Mouse (Mus musculus) CH12.LX (cell line): ENCODE measurements around the gene Gli3. TPM values are rescaled to one million over a fixed set of nuclear protein-coding genes. Genes with fewer than 3 reads are reported as not detected.

Experiments used
- DNase-seq: peaks from one replicate; pipeline ENCODE4 v3.0.0-alpha.2; 2013; ENCODE audit errors: extremely low read depth
- H3K27ac ChIP-seq: 2 replicates; pipeline ENCODE4 v1.5.1; 2012; ENCODE audit warnings: low read depth, mild to moderate bottlenecking, control low read depth, moderate library complexity; ENCODE audit not compliant: insufficient read depth
- H3K27me3 ChIP-seq: replicated peaks from 2 replicates; pipeline ENCODE3; 2012; ENCODE audit warnings: inconsistent platforms
- H3K36me3 ChIP-seq, 2 experiments: replicated peaks in 1 of 2; 2 replicates each; pipeline versions ENCODE3 to v1.6.1; 2012; ENCODE audit warnings: inconsistent platforms in 1 of 2, low read length in 1 of 2, mild to moderate bottlenecking in 1 of 2, mixed read lengths in 1 of 2, moderate library complexity in 1 of 2; ENCODE audit not compliant: control insufficient read depth in 1 of 2, insufficient read depth in 1 of 2
- H3K4me1 ChIP-seq, 2 experiments: 2 replicates each; pipeline ENCODE4 v1.6.1; 2012; ENCODE audit warnings: inconsistent platforms in 1 of 2, moderate library complexity in 1 of 2; ENCODE audit not compliant: insufficient read depth in 2 of 2, control insufficient read depth in 1 of 2
- H3K4me2 ChIP-seq: 2 replicates; pipeline ENCODE4 v1.6.1; 2012; ENCODE audit warnings: low read depth, mild to moderate bottlenecking, control low read depth; ENCODE audit not compliant: poor library complexity, insufficient read depth, severe bottlenecking
- H3K4me3 ChIP-seq, 3 experiments: fragments of 150-350 bp in 1 of 3; sonication (generic) in 1 of 3; replicated peaks in 1 of 3; 2 replicates each; pipeline versions ENCODE3 to v1.5.1; 2011 to 2012; ENCODE audit warnings: low read depth in 2 of 3, low read length in 2 of 3, mild to moderate bottlenecking in 2 of 3, moderate library complexity in 2 of 3, control low read depth in 1 of 3, improper control_type of control experiment in 1 of 3, inconsistent platforms in 1 of 3, mixed read lengths in 1 of 3; ENCODE audit not compliant: poor library complexity in 1 of 3
- H3K79me2 ChIP-seq: replicated peaks from 2 replicates; pipeline ENCODE4 v1.6.1; 2012; ENCODE audit warnings: mild to moderate bottlenecking, moderate library complexity; ENCODE audit not compliant: control insufficient read depth, poor library complexity, insufficient read depth, severe bottlenecking; ENCODE audit errors: extremely low read depth
- H3K9ac ChIP-seq: 2 replicates; pipeline ENCODE4 v1.6.1; 2012; ENCODE audit warnings: low read depth, mild to moderate bottlenecking, control low read depth, moderate library complexity; ENCODE audit not compliant: insufficient read depth
- H3K9me3 ChIP-seq: replicated peaks from 2 replicates; pipeline ENCODE3; 2012; ENCODE audit warnings: low read length, inconsistent platforms, mixed read lengths
- CHD1 ChIP-seq: IDR thresholded peaks from 2 replicates; pipeline ENCODE4 v1.6.1; 2012; ENCODE audit warnings: low read depth, low read length, improper control_type of control experiment, inconsistent platforms
- CHD2 ChIP-seq: IDR thresholded peaks from 2 replicates; pipeline ENCODE4 v1.6.1; 2011; ENCODE audit warnings: low read length, improper control_type of control experiment
- ELF1 ChIP-seq: IDR thresholded peaks from 2 replicates; pipeline ENCODE4 v1.6.1; 2014; ENCODE audit warnings: low read depth, mild to moderate bottlenecking, inconsistent platforms, low read length, improper control_type of control experiment
- ETS1 ChIP-seq: conservative IDR thresholded peaks from 2 replicates; pipeline ENCODE4 v1.6.1; 2012; ENCODE audit warnings: low read depth, mild to moderate bottlenecking, inconsistent platforms, low read length, improper control_type of control experiment, moderate library complexity
- HCFC1 ChIP-seq: IDR thresholded peaks from 2 replicates; pipeline ENCODE4 v1.6.1; 2012; ENCODE audit warnings: low read depth, mild to moderate bottlenecking, inconsistent platforms, low read length, improper control_type of control experiment
- JUN ChIP-seq: IDR thresholded peaks from 2 replicates; pipeline ENCODE4 v1.6.1; 2011; ENCODE audit warnings: low read depth, mild to moderate bottlenecking, low read length, improper control_type of control experiment, moderate library complexity; ENCODE audit not compliant: insufficient read depth
- MAX ChIP-seq: IDR thresholded peaks from 2 replicates; pipeline ENCODE4 v1.6.1; 2011; ENCODE audit warnings: low read length, improper control_type of control experiment
- MEF2A ChIP-seq: IDR thresholded peaks from 2 replicates; pipeline ENCODE4 v1.6.1; 2014; ENCODE audit warnings: low read depth, mild to moderate bottlenecking, inconsistent platforms, low read length, improper control_type of control experiment, borderline replicate concordance
- MXI1 ChIP-seq: IDR thresholded peaks from 2 replicates; pipeline ENCODE4 v1.6.1; 2011; ENCODE audit warnings: mild to moderate bottlenecking, low read depth, low read length, improper control_type of control experiment
- MYC ChIP-seq: IDR thresholded peaks from 2 replicates; pipeline ENCODE4 v1.6.1; 2011; ENCODE audit warnings: low read depth, mild to moderate bottlenecking, improper control_type of control experiment, low read length
- NRF1 ChIP-seq: IDR thresholded peaks from 2 replicates; pipeline ENCODE4 v1.6.1; 2014; ENCODE audit warnings: low read depth, mild to moderate bottlenecking, inconsistent platforms, low read length, improper control_type of control experiment, moderate library complexity
- PAX5 ChIP-seq: IDR thresholded peaks from 2 replicates; pipeline ENCODE4 v1.6.1; 2012; ENCODE audit warnings: low read length, inconsistent platforms, mixed read lengths
- POLR2A ChIP-seq: IDR thresholded peaks from 2 replicates; pipeline ENCODE4 v1.6.1; 2011; ENCODE audit warnings: low read depth, mild to moderate bottlenecking, improper control_type of control experiment, low read length
- POLR2AphosphoS2 ChIP-seq: IDR thresholded peaks from 2 replicates; pipeline ENCODE4 v1.6.1; 2011; ENCODE audit warnings: low read depth, low read length, improper control_type of control experiment
- RAD21 ChIP-seq: IDR thresholded peaks from 2 replicates; pipeline ENCODE4 v1.6.1; 2011; ENCODE audit warnings: low read depth, mild to moderate bottlenecking, low read length, improper control_type of control experiment, moderate library complexity
- RCOR1 ChIP-seq: conservative IDR thresholded peaks from 2 replicates; pipeline ENCODE4 v1.6.1; 2012; ENCODE audit warnings: low read depth, mild to moderate bottlenecking, inconsistent platforms, low read length, improper control_type of control experiment
- SIN3A ChIP-seq: IDR thresholded peaks from 2 replicates; pipeline ENCODE4 v1.6.1; 2012; ENCODE audit warnings: low read length, improper control_type of control experiment, inconsistent platforms
- TBP ChIP-seq: conservative IDR thresholded peaks from 2 replicates; pipeline ENCODE4 v1.6.1; 2011; ENCODE audit warnings: low read depth, low read length, improper control_type of control experiment
- UBTF ChIP-seq: IDR thresholded peaks from 2 replicates; pipeline ENCODE4 v1.6.1; 2012; ENCODE audit warnings: low read depth, mild to moderate bottlenecking, inconsistent platforms, low read length, improper control_type of control experiment, moderate library complexity
- ZC3H11A ChIP-seq: IDR thresholded peaks from 2 replicates; pipeline ENCODE4 v1.6.1; 2012; ENCODE audit warnings: low read depth, mild to moderate bottlenecking, inconsistent platforms, low read length, improper control_type of control experiment
- ZKSCAN1 ChIP-seq: IDR thresholded peaks from 2 replicates; pipeline ENCODE4 v1.6.1; 2012; ENCODE audit warnings: low read depth, inconsistent platforms, low read length, improper control_type of control experiment, borderline replicate concordance
- ZMIZ1 ChIP-seq: IDR thresholded peaks from 2 replicates; pipeline ENCODE4 v1.6.1; 2012; ENCODE audit warnings: low read depth, mild to moderate bottlenecking, inconsistent platforms, low read length, improper control_type of control experiment
- ZNF384 ChIP-seq: IDR thresholded peaks from 2 replicates; pipeline ENCODE4 v1.6.1; 2012; ENCODE audit warnings: low read depth, low read length, improper control_type of control experiment, inconsistent platforms
- dilution Hi-C: fragments of 300-500 bp; cut with MboI; formaldehyde crosslinking; loops from 2 replicates; pipeline ENCODE4 v1.14.3; 2020; ENCODE audit warnings: low sequenced_read_pairs; ENCODE audit not compliant: extremely low pct_unique_long_range_greater_than_20kb, extremely low pct_ligation_motif_present
- in situ Hi-C: fragments of 300-500 bp; cut with MboI; formaldehyde crosslinking; loops from 3 replicates; pipeline ENCODE4 v1.14.3; 2019; ENCODE audit warnings: low sequenced_read_pairs, low pct_ligation_motif_present, low pct_unique_long_range_greater_than_20kb, mixed read lengths
- polyA plus RNA-seq: library from polyadenylated mRNA; unstranded; fragments of >175 nt; gene quantifications from 2 replicates; pipeline ENCODE4 v1.2.1, GENCODE M21; 2012; ENCODE audit warnings: low read depth; ENCODE audit not compliant: insufficient read length
- total RNA-seq, 2 experiments: library from RNA; depleted of rRNA; stranded (reverse); fragments of 300-350 nt in 1 of 2; fragments of >200 nt in 1 of 2; gene quantifications; 2 replicates each; pipeline ENCODE4 v1.2.3; 2012 to 2014

Gli3 gene
- total and polyA plus RNA-seq, 3 experiments: not detected

DNA sequence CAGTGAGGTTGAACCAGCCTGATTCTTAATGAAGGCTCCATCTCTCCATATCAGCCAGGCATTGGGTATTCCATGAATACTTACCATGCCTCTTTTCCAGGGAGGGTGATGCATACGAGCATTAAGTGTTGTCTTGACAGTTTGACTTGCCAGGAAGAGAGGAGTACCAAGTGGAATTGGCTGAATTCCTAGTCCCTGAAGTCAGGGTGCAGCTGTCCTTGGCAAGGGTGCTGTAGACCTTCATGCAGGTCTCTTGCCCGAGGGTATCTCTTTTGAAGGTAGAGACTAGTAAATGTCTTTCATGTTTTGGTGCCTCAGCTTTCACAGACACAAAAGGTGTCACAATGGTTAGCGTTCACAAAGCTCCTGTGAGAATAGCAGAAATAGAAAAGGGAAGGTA is 59.1 kb downstream of the Gli3 start:
- in situ Hi-C loops (no loop called here), dilution Hi-C loops (no loop called here)
- Histone ChIP-seq H3K27me3 (no peaks in the 10 kb centered on the region), H3K4me2 (no peak overlapping the region), H3K9ac (no peak overlapping the region), H3K79me2 (no peaks in the 10 kb centered on the region), H3K4me1 (no peaks in the 10 kb centered on the region), H3K9me3 (no peaks in the 10 kb centered on the region), H3K27ac (no peak overlapping the region), H3K4me3 (no peak overlapping the region), H3K36me3 (no peaks in the 10 kb centered on the region)
- DNase-seq: no peak
- TF ChIP-seq RCOR1 (no peak), HCFC1 (no peak), PAX5 (no peak), TBP (no peak), ETS1 (no peak), NRF1 (no peak), RAD21 (no peak), ZNF384 (no peak), POLR2AphosphoS2 (no peak), CHD2 (no peak), SIN3A (no peak)

DNA sequence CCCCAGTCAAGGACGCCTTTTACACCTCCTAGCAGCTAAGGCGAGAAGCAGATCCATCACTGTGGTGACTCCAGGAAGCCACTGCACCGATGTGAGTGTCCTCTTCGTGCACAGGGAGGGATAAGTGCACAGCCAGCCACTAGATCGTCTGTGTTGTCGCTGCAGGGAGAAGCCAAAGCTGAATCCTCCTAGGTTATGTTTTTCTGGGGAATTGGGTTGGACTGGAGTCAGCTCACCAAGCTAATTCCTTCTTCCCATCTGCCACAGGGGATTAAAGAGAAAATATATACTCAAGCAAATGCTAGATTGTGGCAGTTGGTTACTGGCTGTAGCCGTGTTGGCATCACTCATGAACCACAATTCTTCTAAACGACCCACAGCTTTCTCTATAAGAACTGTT is 61.2 kb downstream of the Gli3 start:
- DNase-seq: no peak
- dilution Hi-C loops (no loop called here), in situ Hi-C loops (no loop called here)

More for the DNA sequence above, 61.2 kb downstream of the Gli3 start:
- no peak overlapping the region for H3K9ac ChIP-seq
- no peaks in the 10 kb centered on the region for H3K4me1 ChIP-seq
- H3K36me3 ChIP-seq: no peaks in the 10 kb centered on the region
- no peaks in the 10 kb centered on the region for H3K79me2 ChIP-seq
- no peak for TF ChIP-seq ZC3H11A
- TF ChIP-seq MAX: no peak
- no peak for TF ChIP-seq RCOR1
- TF ChIP-seq ZMIZ1: no peak
- no peak for TF ChIP-seq UBTF
- no peak for TF ChIP-seq MXI1
- TF ChIP-seq JUN: no peak
- no peak for TF ChIP-seq POLR2A
- no peak for TF ChIP-seq ZKSCAN1
- no peak for TF ChIP-seq HCFC1
- no peak for TF ChIP-seq CHD1
- no peak for TF ChIP-seq MYC
- no peak for TF ChIP-seq ELF1
- TF ChIP-seq NRF1: no peak
- no peak for TF ChIP-seq MEF2A
- no peak for TF ChIP-seq CHD2
- no peak for TF ChIP-seq ETS1
- no peak for TF ChIP-seq TBP
- no peaks in the 10 kb centered on the region for H3K27me3 ChIP-seq
- no peaks in the 10 kb centered on the region for H3K9me3 ChIP-seq
- no peak overlapping the region for H3K4me2 ChIP-seq
- H3K27ac ChIP-seq: no peak overlapping the region
- no peak overlapping the region for H3K4me3 ChIP-seq
